Mouse (Mus musculus) CH12.LX (cell line): ENCODE data around the gene Ak9.

Experiments used
- CTCF ChIP-seq, 2 experiments: IDR thresholded peaks in 1 of 2; conservative IDR thresholded peaks in 1 of 2; 2 replicates each; pipeline ENCODE4 v1.5.1; 2011 to 2012; ENCODE audit warnings: low read depth in 2 of 2, low read length in 2 of 2, improper control_type of control experiment in 1 of 2, inconsistent platforms in 1 of 2, mild to moderate bottlenecking in 1 of 2, moderate library complexity in 1 of 2
- E2F4 ChIP-seq: IDR thresholded peaks from 2 replicates; pipeline ENCODE4 v1.6.1; 2011; ENCODE audit warnings: low read depth, low read length, improper control_type of control experiment; ENCODE audit not compliant: insufficient replicate concordance
- EP300 ChIP-seq: IDR thresholded peaks from 2 replicates; pipeline ENCODE4 v1.6.1; 2011; ENCODE audit warnings: low read length, improper control_type of control experiment
- GABPA ChIP-seq: IDR thresholded peaks from 2 replicates; pipeline ENCODE4 v1.6.1; 2012; ENCODE audit warnings: low read depth, low read length, improper control_type of control experiment, inconsistent platforms; ENCODE audit not compliant: insufficient replicate concordance
- MAX ChIP-seq: IDR thresholded peaks from 2 replicates; pipeline ENCODE4 v1.6.1; 2011; ENCODE audit warnings: low read length, improper control_type of control experiment
- NELFE ChIP-seq: IDR thresholded peaks from 2 replicates; pipeline ENCODE4 v1.6.1; 2011; ENCODE audit warnings: low read depth, low read length, improper control_type of control experiment
- NRF1 ChIP-seq: IDR thresholded peaks from 2 replicates; pipeline ENCODE4 v1.6.1; 2014; ENCODE audit warnings: low read depth, mild to moderate bottlenecking, inconsistent platforms, low read length, improper control_type of control experiment, moderate library complexity
- POLR2A ChIP-seq: IDR thresholded peaks from 2 replicates; pipeline ENCODE4 v1.6.1; 2011; ENCODE audit warnings: low read depth, mild to moderate bottlenecking, improper control_type of control experiment, low read length
- POLR2AphosphoS2 ChIP-seq: IDR thresholded peaks from 2 replicates; pipeline ENCODE4 v1.6.1; 2011; ENCODE audit warnings: low read depth, low read length, improper control_type of control experiment
- SIN3A ChIP-seq: IDR thresholded peaks from 2 replicates; pipeline ENCODE4 v1.6.1; 2012; ENCODE audit warnings: low read length, improper control_type of control experiment, inconsistent platforms
- SMC3 ChIP-seq: IDR thresholded peaks from 2 replicates; pipeline ENCODE4 v1.6.1; 2011; ENCODE audit warnings: low read depth, low read length, improper control_type of control experiment
- TCF12 ChIP-seq: IDR thresholded peaks from 2 replicates; pipeline ENCODE4 v1.6.1; 2014; ENCODE audit warnings: low read depth, mild to moderate bottlenecking, inconsistent platforms, low read length, improper control_type of control experiment
- USF1 ChIP-seq: IDR thresholded peaks from 2 replicates; pipeline ENCODE4 v1.6.1; 2014; ENCODE audit warnings: low read depth, mild to moderate bottlenecking, inconsistent platforms, low read length, improper control_type of control experiment
- ZNF384 ChIP-seq: IDR thresholded peaks from 2 replicates; pipeline ENCODE4 v1.6.1; 2012; ENCODE audit warnings: low read depth, low read length, improper control_type of control experiment, inconsistent platforms

GRCm38 (mm10) chr10:41482446-41482845 lies 178.7 kb downstream of the Ak9 start:
- no peak for TF ChIP-seq EP300
- TF ChIP-seq CTCF (conservative IDR thresholded peaks at IDR 0.05 in 1 of 2, IDR thresholded peaks at IDR 0.05 in 1 of 2; ENCODE audit: low read depth in 2 of 2, low read length in 2 of 2), result no peak
- TF ChIP-seq USF1, result no peak
- no peak for TF ChIP-seq NRF1
- TF ChIP-seq POLR2A, result no peak
- no peak for TF ChIP-seq NELFE
- no peak for TF ChIP-seq SIN3A
- TF ChIP-seq POLR2AphosphoS2, result no peak
- no peak for TF ChIP-seq SMC3
- TF ChIP-seq GABPA, result no peak
- TF ChIP-seq ZNF384, result no peak
- no peak for TF ChIP-seq MAX
- TF ChIP-seq TCF12, result no peak
- TF ChIP-seq E2F4, result no peak
